Mouse (Mus musculus) embryonic fibroblast, embryonic 13.5 days (primary cell): ENCODE results near the gene Gas7.

Experiments used
- CTCF ChIP-seq: IDR thresholded peaks from 2 replicates; pipeline ENCODE4 v1.5.1; 2011; ENCODE audit warnings: mild to moderate bottlenecking, control low read depth, low read length, moderate library complexity, borderline replicate concordance; ENCODE audit not compliant: insufficient read depth
- POLR2A ChIP-seq: IDR thresholded peaks from 2 replicates; pipeline ENCODE4 v1.6.1; 2011; ENCODE audit warnings: low read depth, mild to moderate bottlenecking, control low read depth, low read length, moderate library complexity

DNA sequence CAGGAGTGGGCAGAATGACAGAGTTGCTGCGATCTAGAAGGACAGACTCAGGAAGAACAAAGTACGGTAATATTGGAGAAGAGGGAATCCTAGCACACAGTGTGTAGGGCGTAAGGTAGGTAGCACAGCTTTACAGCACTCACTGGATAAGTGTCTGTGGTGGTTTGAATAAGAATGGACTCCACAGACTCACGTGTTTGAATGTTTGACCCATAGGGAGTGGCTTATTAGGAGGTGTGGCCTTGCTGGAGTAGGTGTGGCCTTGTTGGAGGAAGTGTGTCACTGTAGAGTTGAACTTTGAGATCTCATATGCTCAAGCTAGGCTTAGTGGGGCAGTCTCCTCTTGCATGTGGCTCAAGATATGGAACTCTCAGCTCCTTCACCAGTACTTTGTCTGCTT, 55.6 kb downstream of the Gas7 start:
- TF ChIP-seq CTCF (no peak), POLR2A (no peak)
